Mouse (Mus musculus): ENCODE data around the gene Slc46a1. TPM values are rescaled to one million over a fixed set of nuclear protein-coding genes. Genes with fewer than 3 reads are reported as not detected.

Gene Slc46a1
- 18.3 and 19.8 TPM in 2 replicates for polyA plus RNA-seq (2015; fragmentation: Nextera tagmentation; extraction: Ambion mirVana)

- Histone ChIP-seq H3K9me3 (ENCODE audit: control insufficient read depth, low read length) (no peaks in the 10 kb centered on the region), H3K27me3 (replicated peaks; ENCODE audit: control insufficient read depth, insufficient read depth, low read length) (no peaks in the 10 kb centered on the region), H3K4me1 (replicated peaks; ENCODE audit: control insufficient read depth, insufficient read depth, low read length) (peaks cover 13% of the 10 kb centered on the region), H3K9ac (replicated peaks; ENCODE audit: low read depth, low read length) (peak within 1 kb of the TSS; percentile 77), H3K4me2 (ENCODE audit: low read length) (peak within 1 kb of the TSS; percentile 76), H3K27ac (ENCODE audit: low read length) (peak within 1 kb of the TSS; percentile 76), H3K36me3 (ENCODE audit: control insufficient read depth, insufficient read depth) (no peaks in the 10 kb centered on the region), H3K4me3 (replicated peaks; ENCODE audit: low read length) (peak within 1 kb of the TSS; percentile 67)
- WGBS: under 1% methylated on average over 41 of the region's 41 CpGs
- ATAC-seq: peak; percentile 93
Measured at GRCm38 (mm10) chr11:78465568-78466180, at the start of gene Slc46a1. TSS of gene Slc46a1 (plus strand) at chr11:78465697.

- Histone ChIP-seq H3K4me2 (ENCODE audit: low read length) (no peak overlapping the region), H3K36me3 (ENCODE audit: control insufficient read depth, insufficient read depth) (no peaks in the 10 kb centered on the region), H3K9ac (replicated peaks; ENCODE audit: low read depth, low read length) (no peak overlapping the region), H3K27ac (ENCODE audit: low read length) (no peak overlapping the region), H3K4me3 (replicated peaks; ENCODE audit: low read length) (no peak overlapping the region), H3K4me1 (replicated peaks; ENCODE audit: control insufficient read depth, insufficient read depth, low read length) (peaks cover 4% of the 10 kb centered on the region; the same call in 1 of the 2 replicates), H3K9me3 (ENCODE audit: control insufficient read depth, low read length) (no peaks in the 10 kb centered on the region), H3K27me3 (replicated peaks; ENCODE audit: control insufficient read depth, insufficient read depth, low read length) (no peaks in the 10 kb centered on the region)
- 87% methylated on average over 6 of the region's 6 CpGs for WGBS
- no peak for ATAC-seq
Measured at GRCm38 (mm10) chr11:78416854-78417253, 48.6 kb upstream of the Slc46a1 start.

- Histone ChIP-seq H3K9me3 (ENCODE audit: control insufficient read depth, low read length) (no peaks in the 10 kb centered on the region), H3K4me1 (replicated peaks; ENCODE audit: control insufficient read depth, insufficient read depth, low read length) (no peaks in the 10 kb centered on the region), H3K27ac (ENCODE audit: low read length) (no peak overlapping the region), H3K9ac (replicated peaks; ENCODE audit: low read depth, low read length) (no peak overlapping the region), H3K4me3 (replicated peaks; ENCODE audit: low read length) (no peak overlapping the region), H3K36me3 (ENCODE audit: control insufficient read depth, insufficient read depth) (no peaks in the 10 kb centered on the region), H3K4me2 (ENCODE audit: low read length) (no peak overlapping the region), H3K27me3 (replicated peaks; ENCODE audit: control insufficient read depth, insufficient read depth, low read length) (no peaks in the 10 kb centered on the region)
- no peak for ATAC-seq
- WGBS: 83% methylated on average over 12 of the region's 12 CpGs
Measured at GRCm38 (mm10) chr11:78420263-78420889, 45.1 kb upstream of the Slc46a1 start.

- WGBS: 64% methylated on average over 13 of the region's 13 CpGs
Measured at GRCm38 (mm10) chr11:78421201-78422009, 44.1 kb upstream of the Slc46a1 start.

GRCm38 (mm10) chr11:78422055-78422819 is 43.3 kb upstream of the Slc46a1 start, which contains the start of gene Slc13a2:
TSS of gene Slc13a2 (minus strand) at chr11:78422217.
- H3K27ac ChIP-seq (ENCODE audit: low read length): no peak within 1 kb of the TSS
- no peaks in the 10 kb centered on the region for H3K27me3 ChIP-seq (replicated peaks; ENCODE audit: control insufficient read depth, insufficient read depth, low read length)
- H3K4me3 ChIP-seq (replicated peaks; ENCODE audit: low read length): no peak within 1 kb of the TSS
- H3K9me3 ChIP-seq (ENCODE audit: control insufficient read depth, low read length): no peaks in the 10 kb centered on the region
- H3K4me2 ChIP-seq (ENCODE audit: low read length): no peak within 1 kb of the TSS
- no peak within 1 kb of the TSS for H3K9ac ChIP-seq (replicated peaks; ENCODE audit: low read depth, low read length)
- H3K36me3 ChIP-seq (ENCODE audit: control insufficient read depth, insufficient read depth): no peaks in the 10 kb centered on the region
- no peaks in the 10 kb centered on the region for H3K4me1 ChIP-seq (replicated peaks; ENCODE audit: control insufficient read depth, insufficient read depth, low read length)
- no peak for ATAC-seq
- 27% methylated on average over 13 of the region's 13 CpGs for WGBS

More at GRCm38 (mm10) chr11:78421201-78422009, 44.1 kb upstream of the Slc46a1 start:
- Histone ChIP-seq H3K9ac (replicated peaks; ENCODE audit: low read depth, low read length) (no peak overlapping the region), H3K36me3 (ENCODE audit: control insufficient read depth, insufficient read depth) (no peaks in the 10 kb centered on the region), H3K4me1 (replicated peaks; ENCODE audit: control insufficient read depth, insufficient read depth, low read length) (no peaks in the 10 kb centered on the region), H3K4me2 (ENCODE audit: low read length) (no peak overlapping the region), H3K9me3 (ENCODE audit: control insufficient read depth, low read length) (no peaks in the 10 kb centered on the region), H3K27ac (ENCODE audit: low read length) (no peak overlapping the region), H3K27me3 (replicated peaks; ENCODE audit: control insufficient read depth, insufficient read depth, low read length) (no peaks in the 10 kb centered on the region), H3K4me3 (replicated peaks; ENCODE audit: low read length) (no peak overlapping the region)
- ATAC-seq: no peak

- no peak for ATAC-seq
- H3K9me3 ChIP-seq (ENCODE audit: control insufficient read depth, low read length): no peaks in the 10 kb centered on the region
- H3K4me3 ChIP-seq (replicated peaks; ENCODE audit: low read length): no peak overlapping the region
- H3K27me3 ChIP-seq (replicated peaks; ENCODE audit: control insufficient read depth, insufficient read depth, low read length): no peaks in the 10 kb centered on the region
- H3K27ac ChIP-seq (ENCODE audit: low read length): no peak overlapping the region
- WGBS: 60% methylated on average over 2 of the region's 2 CpGs
- no peak overlapping the region for H3K9ac ChIP-seq (replicated peaks; ENCODE audit: low read depth, low read length)
- no peaks in the 10 kb centered on the region for H3K4me1 ChIP-seq (replicated peaks; ENCODE audit: control insufficient read depth, insufficient read depth, low read length)
- no peaks in the 10 kb centered on the region for H3K36me3 ChIP-seq (ENCODE audit: control insufficient read depth, insufficient read depth)
- H3K4me2 ChIP-seq (ENCODE audit: low read length): no peak overlapping the region
Measured at GRCm38 (mm10) chr11:78424352-78424751, 41.1 kb upstream of the Slc46a1 start.

GRCm38 (mm10) chr11:78425572-78425971 is 39.9 kb upstream of the Slc46a1 start:
- ATAC-seq: no peak
- Histone ChIP-seq H3K27ac (ENCODE audit: low read length) (no peak overlapping the region), H3K4me2 (ENCODE audit: low read length) (no peak overlapping the region), H3K9me3 (ENCODE audit: control insufficient read depth, low read length) (no peaks in the 10 kb centered on the region), H3K27me3 (replicated peaks; ENCODE audit: control insufficient read depth, insufficient read depth, low read length) (no peaks in the 10 kb centered on the region), H3K4me1 (replicated peaks; ENCODE audit: control insufficient read depth, insufficient read depth, low read length) (no peaks in the 10 kb centered on the region), H3K9ac (replicated peaks; ENCODE audit: low read depth, low read length) (no peak overlapping the region), H3K4me3 (replicated peaks; ENCODE audit: low read length) (no peak overlapping the region), H3K36me3 (ENCODE audit: control insufficient read depth, insufficient read depth) (no peaks in the 10 kb centered on the region)
- 100% methylated on average over 1 of the region's 1 CpGs for WGBS

GRCm38 (mm10) chr11:78427655-78428054 is 37.8 kb upstream of the Slc46a1 start:
- Histone ChIP-seq H3K27ac (ENCODE audit: low read length) (no peak overlapping the region), H3K4me1 (replicated peaks; ENCODE audit: control insufficient read depth, insufficient read depth, low read length) (no peaks in the 10 kb centered on the region), H3K4me3 (replicated peaks; ENCODE audit: low read length) (no peak overlapping the region), H3K36me3 (ENCODE audit: control insufficient read depth, insufficient read depth) (no peaks in the 10 kb centered on the region), H3K9ac (replicated peaks; ENCODE audit: low read depth, low read length) (no peak overlapping the region), H3K27me3 (replicated peaks; ENCODE audit: control insufficient read depth, insufficient read depth, low read length) (no peaks in the 10 kb centered on the region), H3K9me3 (ENCODE audit: control insufficient read depth, low read length) (no peaks in the 10 kb centered on the region), H3K4me2 (ENCODE audit: low read length) (no peak overlapping the region)
- no peak for ATAC-seq
- 93% methylated on average over 6 of the region's 6 CpGs for WGBS

GRCm38 (mm10) chr11:78428309-78428708 is 37.2 kb upstream of the Slc46a1 start:
- Histone ChIP-seq H3K4me3 (replicated peaks; ENCODE audit: low read length) (no peak overlapping the region), H3K4me2 (ENCODE audit: low read length) (no peak overlapping the region), H3K36me3 (ENCODE audit: control insufficient read depth, insufficient read depth) (no peaks in the 10 kb centered on the region), H3K4me1 (replicated peaks; ENCODE audit: control insufficient read depth, insufficient read depth, low read length) (no peaks in the 10 kb centered on the region), H3K9me3 (ENCODE audit: control insufficient read depth, low read length) (no peaks in the 10 kb centered on the region), H3K9ac (replicated peaks; ENCODE audit: low read depth, low read length) (no peak overlapping the region), H3K27ac (ENCODE audit: low read length) (no peak overlapping the region), H3K27me3 (replicated peaks; ENCODE audit: control insufficient read depth, insufficient read depth, low read length) (no peaks in the 10 kb centered on the region)
- WGBS: 70% methylated on average over 5 of the region's 5 CpGs
- ATAC-seq: no peak
